Mouse (Mus musculus): Measurements from ENCODE around the gene Tmem101.
"Not testable (repeated sequence)": the region's sequence is repeated elsewhere in the genome, so short reads cannot be mapped to it uniquely, and the experiment has no call there.

Tmem101 gene

DNA sequence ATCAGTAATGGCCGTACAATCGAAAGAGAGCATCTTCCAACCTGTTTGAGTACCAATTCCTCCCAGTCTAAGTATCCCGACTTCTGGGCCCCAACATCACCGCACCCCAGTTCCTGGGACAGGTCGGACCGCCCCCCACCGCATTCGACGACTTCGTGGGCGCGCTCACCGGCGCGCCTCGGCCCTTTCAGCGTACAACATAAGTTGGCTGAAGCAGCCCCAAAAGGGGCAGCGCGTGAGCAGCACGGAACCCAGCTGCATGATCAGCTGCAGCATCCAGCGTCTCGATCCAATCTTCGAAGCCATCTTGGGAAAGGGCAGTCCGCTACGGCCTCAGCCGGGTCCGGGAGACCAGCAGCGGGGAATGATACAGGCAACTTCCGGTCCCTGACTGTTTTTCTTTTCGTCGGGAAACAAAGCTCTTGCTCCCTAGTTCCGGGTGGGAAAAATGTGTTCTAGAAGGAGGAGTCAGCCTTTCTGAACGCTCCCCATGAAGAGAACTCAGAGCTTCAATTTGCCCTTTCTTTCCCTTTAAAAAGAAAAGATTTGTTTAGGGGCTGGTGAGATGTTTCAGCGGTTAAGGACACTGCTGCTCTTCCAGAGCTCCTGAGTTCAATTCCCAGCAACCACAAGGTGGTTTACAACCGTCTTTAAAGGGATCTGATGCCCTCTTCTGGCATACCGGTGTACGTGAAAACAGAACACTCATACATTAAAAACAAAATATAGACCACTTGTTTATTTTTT is at the start of gene Tmem101:
Gene Tmem101, minus strand, starts transcription at position 366 of the 747 bp plus-strand sequence.
- peak; percentile 93 for DNase-seq

DNA sequence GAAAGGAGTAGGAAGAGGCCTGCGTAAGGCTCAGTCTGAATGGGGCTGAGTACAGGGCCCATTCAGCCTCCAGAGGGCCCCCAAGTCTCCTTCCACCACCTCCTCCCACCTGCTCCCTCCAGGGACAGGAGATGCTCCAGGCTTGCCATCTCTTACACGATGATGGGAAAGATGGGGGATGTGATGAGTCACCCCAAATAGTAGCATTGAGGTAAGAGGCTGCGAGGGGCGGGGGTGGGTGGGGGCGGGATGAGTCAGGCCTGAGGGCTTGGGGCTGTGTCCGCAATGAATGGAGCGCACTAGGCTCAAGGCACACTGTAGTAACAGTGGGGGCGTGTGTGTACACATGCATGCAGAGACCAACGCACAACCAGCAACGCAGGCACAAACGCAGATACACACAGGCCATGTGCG is 45.2 kb upstream of the Tmem101 start:
- DNase-seq = no peak

DNA sequence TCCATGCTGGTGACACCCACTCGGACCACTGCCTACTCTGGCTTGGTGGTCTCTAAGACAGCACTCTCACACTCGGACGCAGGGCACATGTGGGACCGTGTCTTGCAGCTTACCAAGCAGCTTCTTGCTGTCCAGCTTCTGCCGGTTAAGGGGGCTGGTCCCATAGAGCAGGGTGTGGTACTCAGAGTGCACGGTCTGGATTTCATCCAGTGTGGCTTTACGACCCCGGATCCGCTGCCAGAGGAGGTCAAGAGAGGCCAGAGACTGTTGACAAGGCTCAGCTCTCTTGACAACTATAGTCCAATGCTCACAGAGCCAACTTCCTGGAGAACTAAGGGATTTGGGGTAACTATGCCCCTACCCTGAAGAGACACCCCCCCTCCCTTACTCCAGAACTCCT is 43.7 kb upstream of the Tmem101 start:
- no peak for DNase-seq

- DNase-seq = no peak
Observed at GRCm38 (mm10) chr11:102198245-102198644, 42.0 kb upstream of the Tmem101 start.

GRCm38 (mm10) chr11:102196018-102196797 is 40.0 kb upstream of the Tmem101 start:
- DNase-seq = no peak

DNA sequence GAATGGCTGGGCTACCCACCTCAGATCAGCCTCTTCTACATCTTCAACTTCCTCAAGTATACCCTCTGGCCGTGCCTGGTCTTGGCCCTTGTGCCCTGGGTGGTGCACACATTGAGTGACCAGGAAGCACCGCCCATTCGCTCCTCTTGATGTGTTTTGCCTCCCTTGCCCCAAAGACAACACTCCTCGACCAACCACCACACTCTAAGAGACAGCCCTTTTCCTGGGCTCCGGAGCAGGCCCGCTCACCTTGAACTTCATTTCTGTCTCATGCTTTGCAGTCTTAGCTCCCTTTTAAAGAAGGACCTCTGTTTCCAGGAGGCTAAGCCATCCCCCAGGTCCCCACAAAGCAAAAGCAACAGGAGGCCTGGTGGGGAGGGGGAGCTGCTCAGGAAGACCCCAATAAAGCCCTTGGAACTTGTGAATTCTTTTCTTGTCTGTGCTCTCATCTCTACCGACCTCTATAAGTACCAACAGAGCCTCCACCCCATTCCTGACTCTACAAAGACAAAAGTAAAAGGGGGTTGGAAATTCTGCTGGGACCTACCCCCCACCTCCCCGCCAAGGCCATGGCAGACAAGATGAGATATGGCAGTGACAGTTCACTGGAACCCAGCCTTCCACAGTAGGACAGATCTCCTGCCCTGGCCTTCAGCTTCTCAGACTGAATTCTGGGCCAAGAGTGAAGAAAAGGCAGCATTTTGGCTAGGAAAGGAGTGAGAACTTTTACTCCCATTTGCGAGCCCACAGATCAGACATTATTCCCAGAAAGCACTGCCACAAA is 37.6 kb upstream of the Tmem101 start:
- DNase-seq = no peak

- no peak for DNase-seq
Observed at GRCm38 (mm10) chr11:102190848-102191247, 34.6 kb upstream of the Tmem101 start.

DNA sequence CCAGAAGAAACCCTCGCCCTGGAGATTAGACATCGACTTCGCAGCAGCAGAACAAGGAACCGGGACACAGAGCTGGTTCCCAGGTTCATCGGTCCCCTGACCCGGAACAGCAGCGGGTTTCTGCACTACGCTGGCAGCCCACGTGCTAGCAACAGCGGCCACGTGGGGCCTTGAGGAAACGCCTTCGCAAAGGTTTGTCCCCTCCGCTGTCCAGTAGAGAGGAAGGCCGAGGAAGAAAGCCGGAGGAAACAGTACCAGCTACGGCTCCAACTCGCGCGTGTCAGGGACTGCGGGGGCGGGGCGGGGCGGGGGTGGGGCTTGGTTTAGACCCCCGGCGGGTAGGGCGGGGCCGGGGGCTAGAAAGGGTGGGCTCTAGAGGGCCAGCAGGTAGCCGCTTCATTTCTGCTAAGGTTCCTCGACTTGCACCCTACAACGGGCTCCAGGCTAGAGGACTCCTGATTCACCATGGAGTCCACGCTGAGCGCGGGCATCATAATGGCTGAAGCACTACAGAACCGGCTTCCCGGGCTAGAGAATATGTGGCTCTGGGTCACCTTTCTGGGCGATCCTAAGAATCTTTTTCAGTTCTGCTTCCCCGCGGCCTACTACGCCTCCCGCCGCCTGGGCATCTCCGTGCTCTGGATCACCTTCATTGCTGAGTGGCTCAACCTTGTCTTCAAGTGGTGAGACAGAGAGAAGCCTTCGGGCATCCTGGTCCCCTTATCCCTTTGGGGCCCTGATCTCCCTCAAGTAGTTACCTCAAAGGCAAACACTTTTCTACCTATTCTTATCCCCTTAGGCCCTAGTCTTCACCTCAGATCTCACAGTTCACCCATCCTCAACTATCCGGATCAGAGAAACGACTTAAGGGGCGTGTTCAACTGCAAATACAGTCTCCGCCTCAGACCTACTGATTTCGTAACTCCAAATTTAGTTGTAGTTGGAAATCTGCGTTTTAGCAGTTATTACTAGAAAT is 33.5 kb upstream of the Tmem101 start, which contains the start of gene G6pc3:
Gene G6pc3, plus strand, starts transcription at position 160 of the 976 bp plus-strand sequence.
- peak; percentile 96 for DNase-seq

- DNase-seq = no peak
Observed at GRCm38 (mm10) chr11:102188980-102189379, 32.8 kb upstream of the Tmem101 start.

GRCm38 (mm10) chr11:102186235-102186634 is 30.0 kb upstream of the Tmem101 start:
- no peak for DNase-seq

DNA sequence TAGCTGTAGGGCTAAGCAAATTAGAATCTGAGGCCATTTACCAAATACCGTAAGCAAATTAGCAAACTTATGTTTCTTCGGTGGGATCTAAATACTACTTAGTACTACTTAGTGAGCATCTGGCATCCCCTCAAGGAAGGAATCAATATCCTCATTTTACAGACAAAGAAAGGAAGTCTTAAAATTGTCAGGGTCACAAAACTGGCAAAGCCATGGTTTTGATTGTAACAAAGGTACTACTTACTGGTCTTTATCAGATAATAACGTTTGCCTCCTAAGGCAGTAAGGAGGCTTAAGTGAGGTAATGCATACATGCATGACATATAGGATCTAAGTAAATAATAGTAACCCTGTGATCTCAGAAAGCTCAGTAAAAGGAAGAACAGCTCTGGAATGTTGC is 29.5 kb upstream of the Tmem101 start:
- DNase-seq = no peak

DNA sequence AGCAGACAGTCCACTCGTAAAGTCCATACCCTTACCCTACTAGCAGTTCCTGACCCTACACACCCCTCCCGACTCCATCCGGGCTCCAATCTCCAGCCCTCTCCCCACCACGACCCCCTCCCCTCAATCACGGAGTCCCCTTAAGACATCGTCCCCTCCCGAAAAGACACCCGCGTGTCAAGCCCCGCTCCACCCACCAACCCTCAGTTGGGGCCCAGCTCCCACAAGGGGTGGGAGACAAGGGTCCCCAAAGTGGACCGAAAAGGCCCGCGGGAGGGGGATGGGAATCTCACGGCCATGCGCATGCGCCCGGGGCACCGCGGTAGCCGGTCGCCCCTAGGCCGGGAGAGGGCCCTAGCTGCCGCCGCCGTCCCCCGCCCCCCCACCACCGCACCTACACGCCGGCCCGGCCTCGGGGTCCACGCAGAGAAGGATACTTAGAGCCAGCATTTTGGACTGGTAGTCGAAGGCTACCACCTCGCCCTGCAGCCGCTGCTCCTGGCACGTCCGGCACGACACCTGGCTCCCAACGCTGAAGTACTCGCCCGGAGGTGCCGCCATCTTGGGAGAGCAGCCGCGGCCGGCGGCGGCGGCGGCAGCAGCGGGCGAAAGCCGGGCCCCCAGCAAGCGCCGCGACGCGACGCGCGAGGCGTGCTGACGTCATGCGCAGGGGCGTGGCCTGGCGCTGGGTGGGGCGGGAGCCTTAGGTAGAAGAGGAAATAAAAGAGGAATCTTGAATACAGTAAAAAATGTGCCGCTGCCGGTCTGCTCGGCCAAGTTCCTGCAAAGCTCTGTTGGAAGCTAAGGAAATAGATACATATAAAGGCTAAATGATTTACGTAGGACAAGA is 28.7 kb upstream of the Tmem101 start, which contains the start of gene Lsm12:
Gene Lsm12, minus strand, starts transcription at position 651 of the 850 bp plus-strand sequence.
- DNase-seq = peak; percentile 96

DNA sequence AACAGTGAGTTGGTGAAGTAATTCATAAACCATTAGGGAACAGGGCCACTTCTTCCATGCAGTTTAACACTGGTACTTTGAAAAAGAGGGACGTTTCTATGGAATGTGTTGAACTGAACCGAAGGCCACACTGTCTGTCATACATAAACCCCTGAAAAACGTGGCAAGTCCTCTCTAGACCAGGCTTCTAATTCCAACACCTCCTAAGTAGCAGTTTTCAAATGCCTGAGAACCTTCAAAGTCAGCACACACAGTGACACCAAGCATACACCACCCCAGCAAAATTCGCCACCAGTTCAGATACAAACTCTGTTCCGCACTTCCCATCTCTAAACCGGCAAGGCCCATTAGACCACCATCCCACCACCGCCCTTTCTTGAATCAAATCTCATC is 28.0 kb upstream of the Tmem101 start:
- no peak for DNase-seq

GRCm38 (mm10) chr11:102179836-102180235 is 23.6 kb upstream of the Tmem101 start:
- DNase-seq = no peak

GRCm38 (mm10) chr11:102168689-102169088 is 12.5 kb upstream of the Tmem101 start:
- no peak for DNase-seq

DNA sequence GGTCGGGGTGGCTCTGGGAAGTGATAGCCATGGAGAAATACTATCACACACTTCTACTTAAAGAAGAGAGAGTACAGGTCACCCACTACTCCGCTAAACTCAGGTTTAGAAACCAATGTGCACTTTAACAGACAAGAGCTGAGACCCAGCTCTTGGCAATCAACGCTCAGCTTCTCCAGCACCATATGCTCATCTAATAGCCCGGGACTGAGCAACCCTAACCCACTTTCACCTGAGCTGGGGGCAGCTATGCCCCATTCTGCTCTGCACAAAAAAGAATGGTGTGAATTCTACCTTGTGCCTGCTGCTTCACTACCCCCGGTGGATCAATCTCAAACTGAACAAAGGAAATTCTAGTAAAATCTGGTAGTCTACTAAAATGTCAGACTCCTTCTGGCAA is 11.3 kb upstream of the Tmem101 start:
- DNase-seq = no peak

DNA sequence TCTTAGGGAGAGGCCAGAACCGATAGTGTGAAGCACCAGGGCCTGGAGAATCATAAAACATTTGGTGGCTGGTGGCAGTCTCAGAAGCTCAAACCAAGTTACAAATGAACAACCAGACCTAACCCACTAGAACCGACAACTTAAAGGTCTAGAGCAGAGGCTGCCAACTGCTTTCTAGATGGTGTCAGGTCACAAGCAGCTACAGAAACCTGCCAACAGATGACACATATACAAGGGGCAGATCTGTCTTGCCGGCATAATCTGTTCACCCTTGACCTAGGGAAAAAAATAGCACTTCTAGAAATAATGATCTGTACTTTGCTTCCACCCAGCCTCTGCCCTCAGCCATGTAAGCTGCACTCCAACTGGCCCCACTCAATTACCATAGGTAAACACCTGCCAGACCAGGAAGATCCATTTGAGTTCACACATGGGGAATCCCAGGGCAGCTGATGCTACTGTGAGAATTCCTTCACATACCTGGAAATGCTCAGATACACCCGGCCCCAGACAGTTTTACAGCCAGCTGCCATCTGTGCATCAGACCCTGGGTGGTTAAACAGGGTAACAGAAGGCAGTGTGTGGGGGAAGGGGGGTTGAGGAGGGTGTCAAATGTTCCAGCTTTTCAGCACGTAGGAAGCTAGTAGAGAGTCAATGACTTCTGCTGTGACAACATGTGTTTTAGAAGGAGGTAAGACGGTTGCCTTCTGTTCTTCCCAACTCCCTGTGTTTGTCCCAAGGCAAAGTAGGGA is 9.9 kb upstream of the Tmem101 start:
- no peak for DNase-seq

DNA sequence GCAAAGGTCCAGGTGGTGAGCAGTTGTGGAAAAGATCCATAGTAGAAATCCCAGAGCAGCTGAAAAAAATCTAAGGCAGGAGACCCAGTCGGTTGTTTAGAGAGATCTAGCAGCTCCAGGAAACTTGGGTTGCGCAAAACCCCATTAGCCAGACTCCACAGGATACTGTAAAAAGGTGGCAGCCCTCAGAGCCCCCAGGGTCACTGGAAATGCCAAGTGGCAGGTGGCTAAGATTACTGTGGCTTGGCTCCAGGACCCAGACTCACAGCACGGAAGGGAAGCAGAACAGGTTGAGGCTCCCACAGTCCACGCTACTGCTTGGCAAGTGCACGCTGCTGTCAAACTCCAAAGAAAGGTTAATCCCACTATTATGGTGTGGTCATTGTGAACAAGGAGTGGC is 3.6 kb upstream of the Tmem101 start:
- DNase-seq = no peak

DNA sequence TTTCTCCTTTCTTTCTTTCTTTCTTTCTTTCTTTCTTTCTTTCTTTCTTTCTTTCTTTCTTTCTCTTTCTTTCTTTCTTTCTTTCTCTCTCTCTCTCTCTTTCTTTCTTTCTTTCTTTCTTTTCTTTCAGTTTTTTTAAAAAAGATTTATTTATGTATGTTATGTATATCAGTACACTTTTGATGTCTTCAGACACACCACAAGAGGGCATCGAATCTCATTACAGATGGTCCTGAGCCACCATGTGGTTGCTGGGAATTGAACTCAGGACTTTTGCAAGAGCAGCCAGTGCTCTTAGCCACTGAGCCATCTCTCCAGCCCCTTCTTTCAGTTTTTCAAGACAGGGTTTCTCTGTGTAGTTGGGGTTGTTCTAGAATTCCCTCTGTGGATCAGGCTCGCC is 1.8 kb upstream of the Tmem101 start:
- not testable (repeated sequence) for DNase-seq

GRCm38 (mm10) chr11:102156786-102157089 is 534 bp upstream of the Tmem101 start:
- no peak for DNase-seq
